Mouse (Mus musculus) layer of hippocampus, adult 2 months (tissue): ENCODE results near the gene Olfm1. TPM values are rescaled to one million over a fixed set of nuclear protein-coding genes. Genes with fewer than 3 reads are reported as not detected.
A peak's percentile ranks its signal among the peaks of the same experiment; 100 is the strongest.

Experiments used
- DNase-seq, 2 experiments: peaks; one replicate each; pipeline ENCODE4 v3.0.0; 2022; ENCODE audit warnings: low spot score in 2 of 2
- H3K27ac ChIP-seq: fragments of 200-600 bp; 2 replicates; pipeline ENCODE4 v1.8.1; 2022
- H3K4me3 ChIP-seq: fragments of 200-600 bp; 2 replicates; pipeline ENCODE4 v1.8.1; 2022; ENCODE audit warnings: mild to moderate bottlenecking
- CTCF ChIP-seq: fragments of 200-600 bp; conservative IDR thresholded peaks from 2 replicates; pipeline ENCODE4 v1.8.1; 2022; ENCODE audit warnings: antibody characterized with exemption, mild to moderate bottlenecking, moderate library complexity
- total RNA-seq, 2 experiments: library from RNA; stranded (reverse); gene quantifications; 2 replicates each; pipeline ENCODE4 v1.2.3; 2021

Olfm1 gene
- total RNA-seq, 2 experiments from 2014 or later: 1,799 to 1,811 TPM

GRCm38 (mm10) chr2:28244667-28245395 lies 52.0 kb downstream of the Olfm1 start:
- no peak for TF ChIP-seq CTCF
- Histone ChIP-seq H3K4me3 (no peak overlapping the region), H3K27ac (no peak overlapping the region)
- DNase-seq: peak in 1 of 2 experiments; percentile 71

GRCm38 (mm10) chr2:28246110-28246653 lies 53.4 kb downstream of the Olfm1 start:
- no peak for TF ChIP-seq CTCF
- H3K4me3 ChIP-seq: no peak overlapping the region
- DNase-seq: no peak

GRCm38 (mm10) chr2:28247098-28247497 lies 54.3 kb downstream of the Olfm1 start:
- Histone ChIP-seq H3K4me3 (no peak overlapping the region), H3K27ac (no peak overlapping the region)
- DNase-seq: no peak
- TF ChIP-seq CTCF: no peak

More at GRCm38 (mm10) chr2:28246110-28246653, 53.4 kb downstream of the Olfm1 start:
- H3K27ac ChIP-seq: no peak overlapping the region

- no peak overlapping the region for H3K27ac ChIP-seq
- no peak overlapping the region for H3K4me3 ChIP-seq
- TF ChIP-seq CTCF: no peak
- DNase-seq: no peak
Measured at GRCm38 (mm10) chr2:28252554-28252953, 59.8 kb downstream of the Olfm1 start.

- no peak for DNase-seq
- TF ChIP-seq CTCF: no peak
- H3K27ac ChIP-seq: no peak overlapping the region
Measured at GRCm38 (mm10) chr2:28256029-28256428, 63.2 kb downstream of the Olfm1 start.

DNA sequence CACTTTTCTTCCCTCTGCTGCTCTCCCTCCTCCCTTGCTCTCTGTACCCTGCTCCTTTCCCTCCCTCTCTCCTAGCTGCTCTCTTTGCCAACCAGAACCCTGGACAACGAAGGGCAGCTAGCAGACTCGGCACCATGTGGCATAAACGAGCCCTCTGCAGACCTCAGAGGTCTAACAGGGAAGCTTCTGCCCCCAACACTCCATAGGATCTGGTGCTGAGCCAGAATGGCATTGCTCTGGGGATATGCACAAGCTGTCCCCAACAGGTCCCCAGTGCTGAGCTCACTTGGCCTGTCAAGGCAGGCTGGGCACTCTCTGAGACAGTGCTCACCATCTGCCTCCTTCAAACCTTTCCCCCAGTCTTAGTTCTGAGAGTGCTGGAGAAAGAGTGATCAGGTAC lies 68.6 kb downstream of the Olfm1 start:
- no peak for TF ChIP-seq CTCF
- DNase-seq: no peak
- Histone ChIP-seq H3K4me3 (no peak overlapping the region), H3K27ac (no peak overlapping the region)

More at GRCm38 (mm10) chr2:28256029-28256428, 63.2 kb downstream of the Olfm1 start:
- H3K4me3 ChIP-seq: no peak overlapping the region

- TF ChIP-seq CTCF: no peak
- no peak overlapping the region for H3K4me3 ChIP-seq
- DNase-seq: no peak
- no peak overlapping the region for H3K27ac ChIP-seq
Measured at GRCm38 (mm10) chr2:28267776-28268275, 75.0 kb downstream of the Olfm1 start.

- no peak for DNase-seq
- TF ChIP-seq CTCF: no peak
- peak overlapping the region; percentile 85 for H3K27ac ChIP-seq
- H3K4me3 ChIP-seq: no peak overlapping the region
Measured at GRCm38 (mm10) chr2:28270561-28270960, 77.8 kb downstream of the Olfm1 start.

DNA sequence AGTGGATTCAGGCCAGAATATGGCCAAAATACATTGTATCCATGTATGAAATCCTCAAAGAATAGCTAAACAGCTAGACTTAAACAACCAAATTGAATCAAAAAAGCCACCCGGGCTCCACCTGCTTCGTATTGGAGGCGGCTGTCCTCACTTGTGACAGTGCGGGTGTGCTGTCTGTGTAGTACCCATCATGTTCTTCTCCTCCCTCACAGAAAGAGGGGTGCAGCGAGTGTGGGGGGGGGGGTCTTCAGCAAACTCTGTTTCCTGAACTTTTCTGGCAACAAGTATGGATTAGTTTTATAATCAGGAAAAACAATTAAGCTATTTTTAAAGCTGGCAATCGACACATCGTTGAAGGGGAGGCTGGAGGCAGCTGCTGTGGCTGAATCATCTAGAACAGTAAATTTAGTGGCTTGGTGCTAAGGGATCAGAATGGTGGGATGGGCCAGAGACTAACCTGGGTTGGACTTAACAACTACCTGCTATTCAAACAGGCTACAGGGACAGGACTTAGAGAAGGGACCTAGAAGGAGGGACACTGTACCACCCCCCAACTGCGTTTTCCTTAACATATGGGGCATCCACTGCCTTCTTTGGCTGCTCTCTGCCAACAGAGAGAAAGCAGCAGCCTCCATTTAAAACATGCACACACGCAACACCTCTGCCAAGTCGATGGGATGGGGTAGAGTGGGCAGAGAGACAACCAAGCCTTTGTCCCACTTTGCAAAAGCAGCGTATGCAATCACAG lies 79.6 kb downstream of the Olfm1 start:
- TF ChIP-seq CTCF: no peak

DNA sequence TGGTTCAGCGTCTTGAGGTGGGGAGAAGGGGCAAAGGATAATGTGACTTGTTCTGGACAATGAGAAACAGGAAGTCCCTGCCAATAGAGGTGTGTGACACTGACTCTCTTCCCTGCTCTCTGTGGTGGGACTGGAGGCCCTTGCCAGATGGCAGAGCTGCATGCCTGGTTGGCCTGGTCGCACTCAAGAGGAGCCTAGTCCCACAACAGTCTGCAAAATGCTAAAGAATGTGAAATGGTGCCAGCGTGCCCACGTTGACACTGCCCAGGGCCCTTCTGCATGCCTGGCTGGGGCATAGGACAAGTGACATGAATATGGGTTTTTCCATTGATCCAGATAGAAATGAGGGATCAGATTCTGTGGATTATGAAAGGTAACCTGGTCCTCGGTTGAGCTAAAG lies 81.2 kb downstream of the Olfm1 start:
- DNase-seq: no peak
- Histone ChIP-seq H3K27ac (peak overlapping the region; percentile 88), H3K4me3 (no peak overlapping the region)
- TF ChIP-seq CTCF: no peak

More for the DNA sequence above, 79.6 kb downstream of the Olfm1 start:
- peak; percentile 57 to 70 for DNase-seq
- Histone ChIP-seq H3K4me3 (no peak overlapping the region), H3K27ac (peak overlapping the region; percentile 85)

DNA sequence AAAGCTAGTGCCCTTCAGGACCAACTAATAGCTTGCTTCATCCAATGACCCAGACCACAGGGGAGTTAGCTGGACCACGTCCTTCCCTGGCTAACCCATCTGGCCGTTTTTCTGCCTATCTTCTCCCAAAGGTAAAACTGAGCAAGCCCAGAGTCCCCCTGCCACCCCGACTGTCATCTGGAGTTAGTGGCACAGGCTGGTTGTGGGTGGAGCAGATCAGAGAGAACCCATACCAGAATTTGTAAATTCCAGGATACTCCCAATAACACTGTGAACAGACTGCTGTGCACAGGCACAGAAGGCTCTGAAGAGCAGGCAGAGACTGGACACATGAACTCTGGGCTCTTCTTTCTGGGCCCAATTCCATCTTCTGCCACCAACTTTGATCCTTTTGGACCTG lies 82.6 kb downstream of the Olfm1 start:
- H3K4me3 ChIP-seq: no peak overlapping the region
- peak overlapping the region; percentile 88 for H3K27ac ChIP-seq
- peak in 1 of 2 experiments; percentile 53 for DNase-seq
- TF ChIP-seq CTCF: no peak

- Histone ChIP-seq H3K4me3 (no peak overlapping the region), H3K27ac (peak overlapping the region; percentile 53; the same call in 1 of the 2 replicates)
- TF ChIP-seq CTCF: peak; percentile 82
- DNase-seq: peak; percentile 49 to 75
Measured at GRCm38 (mm10) chr2:28278150-28278549, 85.4 kb downstream of the Olfm1 start.

GRCm38 (mm10) chr2:28278853-28279252 lies 86.1 kb downstream of the Olfm1 start:
- no peak for TF ChIP-seq CTCF
- H3K4me3 ChIP-seq: no peak overlapping the region
- H3K27ac ChIP-seq: peak overlapping the region; percentile 53; the same call in 1 of the 2 replicates
- no peak for DNase-seq

Other genes with a start within 250 kb of the Olfm1 start
- not detected for gene Fcnb, start 108.1 kb upstream of the Olfm1 start, total RNA-seq